In genomic region chr12:77657060-77657459, GRCm38 (mm10) we compare ENCODE assay signal across 16 mouse cellular contexts.
"Had no signal": no experiment of that assay in that cellular context is flagged by ENCODE, and none has a peak within 500 bp of the region (broad histone marks: within the 10 kb centered on the region; RNA-seq: fewer than 3 reads in every experiment).

No protein-coding gene starts in this region.

- H3K27me3 ChIP-seq: liver, embryonic 13.5 days; stomach, embryonic 15.5 days had no signal

- H3K4me2 ChIP-seq: liver, embryonic 13.5 days; stomach, embryonic 15.5 days had no signal

- ATAC-seq: intestine, embryonic 16.5 days had no signal

- H3K9ac ChIP-seq: liver, embryonic 13.5 days; stomach, embryonic 15.5 days had no signal

- H3K9me3 ChIP-seq: liver, embryonic 13.5 days; stomach, embryonic 15.5 days had no signal

- DNase-seq: kidney, adult 2 months; kidney, postnatal 25 days; layer of hippocampus, adult 9-11 months; liver, embryonic 13.5 days; lung, adult 2 months; lung, postnatal 14 days; lung, postnatal 4 days; retina, postnatal 1 day; right cerebral cortex, postnatal 25 days; spleen, adult 18-20 months; thymus, postnatal 25 days had no signal

- H3K36me3 ChIP-seq: liver, embryonic 13.5 days; stomach, embryonic 15.5 days had no signal

- H3K4me3 ChIP-seq: layer of hippocampus, adult 2 months; left cerebral cortex, adult 2 months; liver, embryonic 13.5 days; stomach, embryonic 15.5 days had no signal

- H3K4me1 ChIP-seq: liver, embryonic 13.5 days; stomach, embryonic 15.5 days had no signal

- H3K27ac ChIP-seq: kidney, postnatal 0 days; layer of hippocampus, adult 2 months; left cerebral cortex, adult 2 months; liver, embryonic 13.5 days; stomach, embryonic 15.5 days had no signal
